Mouse (Mus musculus) megakaryocyte, embryonic 14.5 days (primary cell): ENCODE measurements around the gene Cops3. TPM values are rescaled to one million over a fixed set of nuclear protein-coding genes. Genes with fewer than 3 reads are reported as not detected.
A peak's percentile ranks its signal among the peaks of the same experiment; 100 is the strongest.
"Not testable (repeated sequence)": the region's sequence is repeated elsewhere in the genome, so short reads cannot be mapped to it uniquely, and the experiment has no call there.

Experiments
- H3K27me3 ChIP-seq: replicated peaks from 2 replicates; pipeline ENCODE3; 2012; ENCODE audit warnings: inconsistent platforms
- H3K36me3 ChIP-seq: replicated peaks from 2 replicates; pipeline ENCODE3; 2012; ENCODE audit warnings: low read length, inconsistent platforms, mixed read lengths
- H3K4me1 ChIP-seq: 2 replicates; pipeline ENCODE4 v1.6.1; 2012; ENCODE audit warnings: inconsistent platforms
- H3K4me3 ChIP-seq: replicated peaks from 2 replicates; pipeline ENCODE3; 2012; ENCODE audit warnings: moderate library complexity, mild to moderate bottlenecking, inconsistent platforms
- H3K9me3 ChIP-seq: 2 replicates; pipeline ENCODE4 v1.6.1; 2012; ENCODE audit warnings: inconsistent platforms
- FLI1 ChIP-seq: IDR thresholded peaks from 2 replicates; pipeline ENCODE4 v1.6.1; 2012; ENCODE audit warnings: low read length, inconsistent platforms, mixed read lengths
- GATA1 ChIP-seq: IDR thresholded peaks from 3 replicates; pipeline ENCODE4 v1.6.1; 2012; ENCODE audit warnings: mixed read lengths, low read length, inconsistent platforms, borderline replicate concordance
- polyA plus RNA-seq: library from polyadenylated mRNA; stranded (reverse); fragments of >175 nt; gene quantifications from 2 replicates; pipeline ENCODE4 v1.2.3, GENCODE M21; 2012; ENCODE audit warnings: low replicate concordance; ENCODE audit not compliant: insufficient read depth

The Cops3 gene
- polyA plus RNA-seq, 1 experiment: 21.7 TPM

- Histone ChIP-seq H3K4me1 (peaks cover 94% of the 10 kb centered on the region), H3K4me3 (peak overlapping the region; percentile 95), H3K27me3 (no peaks in the 10 kb centered on the region), H3K9me3 (no peaks in the 10 kb centered on the region), H3K36me3 (peaks cover 53% of the 10 kb centered on the region)
- TF ChIP-seq GATA1: no peak
- no peak for TF ChIP-seq FLI1
Measured at GRCm38 (mm10) chr11:59847131-59847530, 7.5 kb upstream of the Cops3 start.

GRCm38 (mm10) chr11:59846311-59846710, 6.7 kb upstream of the Cops3 start:
- Histone ChIP-seq H3K4me1 (peaks cover 94% of the 10 kb centered on the region), H3K9me3 (no peaks in the 10 kb centered on the region), H3K27me3 (no peaks in the 10 kb centered on the region), H3K4me3 (no peak overlapping the region), H3K36me3 (peaks cover 53% of the 10 kb centered on the region)
- TF ChIP-seq FLI1 (no peak), GATA1 (no peak)

GRCm38 (mm10) chr11:59839008-59839458, 605 bp downstream of the Cops3 start, which contains the start of gene Nt5m:
TSS of gene Nt5m (plus strand) at chr11:59839447.
- Histone ChIP-seq H3K27me3 (no peaks in the 10 kb centered on the region), H3K36me3 (peaks cover 55% of the 10 kb centered on the region), H3K9me3 (no peaks in the 10 kb centered on the region), H3K4me3 (peak within 1 kb of the TSS; percentile 100), H3K4me1 (peaks cover 64% of the 10 kb centered on the region)
- TF ChIP-seq GATA1 (no peak), FLI1 (no peak)

- Histone ChIP-seq H3K4me3 (peak overlapping the region; percentile 100), H3K9me3 (no peaks in the 10 kb centered on the region), H3K36me3 (peaks cover 61% of the 10 kb centered on the region), H3K4me1 (peaks cover 58% of the 10 kb centered on the region), H3K27me3 (no peaks in the 10 kb centered on the region)
- TF ChIP-seq FLI1 (no peak), GATA1 (no peak)
Measured at GRCm38 (mm10) chr11:59838426-59838825, 1.2 kb downstream of the Cops3 start.

GRCm38 (mm10) chr11:59837789-59838188, 1.8 kb downstream of the Cops3 start:
- Histone ChIP-seq H3K4me3 (peak overlapping the region; percentile 100), H3K36me3 (peaks cover 63% of the 10 kb centered on the region), H3K4me1 (peaks cover 51% of the 10 kb centered on the region)
- not testable (repeated sequence) for H3K27me3 ChIP-seq, H3K9me3 ChIP-seq

- H3K36me3 ChIP-seq: peaks cover 98% of the 10 kb centered on the region
- TF ChIP-seq FLI1 (no peak), GATA1 (no peak)
Measured at GRCm38 (mm10) chr11:59821625-59822024, 18.0 kb downstream of the Cops3 start.

GRCm38 (mm10) chr11:59817916-59818315, 21.7 kb downstream of the Cops3 start:
- Histone ChIP-seq H3K36me3 (peaks cover 86% of the 10 kb centered on the region), H3K27me3 (no peaks in the 10 kb centered on the region), H3K4me1 (peaks cover 41% of the 10 kb centered on the region), H3K9me3 (no peaks in the 10 kb centered on the region), H3K4me3 (no peak overlapping the region)
- TF ChIP-seq GATA1 (no peak), FLI1 (no peak)

More at GRCm38 (mm10) chr11:59821625-59822024, 18.0 kb downstream of the Cops3 start:
- Histone ChIP-seq H3K4me3 (no peak overlapping the region), H3K9me3 (no peaks in the 10 kb centered on the region), H3K4me1 (peaks cover 45% of the 10 kb centered on the region), H3K27me3 (no peaks in the 10 kb centered on the region)

GRCm38 (mm10) chr11:59815482-59816065, 24.1 kb downstream of the Cops3 start:
- H3K36me3 ChIP-seq: peaks cover 73% of the 10 kb centered on the region
- H3K27me3 ChIP-seq: no peaks in the 10 kb centered on the region
- TF ChIP-seq GATA1 (no peak), FLI1 (no peak)
- no peaks in the 10 kb centered on the region for H3K9me3 ChIP-seq
- peaks cover 46% of the 10 kb centered on the region for H3K4me1 ChIP-seq
- H3K4me3 ChIP-seq: no peak overlapping the region

GRCm38 (mm10) chr11:59814936-59815335, 24.7 kb downstream of the Cops3 start:
- Histone ChIP-seq H3K36me3 (peaks cover 67% of the 10 kb centered on the region), H3K4me3 (no peak overlapping the region), H3K27me3 (no peaks in the 10 kb centered on the region), H3K4me1 (peaks cover 40% of the 10 kb centered on the region), H3K9me3 (no peaks in the 10 kb centered on the region)
- TF ChIP-seq GATA1 (no peak), FLI1 (no peak)

GRCm38 (mm10) chr11:59814311-59814710, 25.3 kb downstream of the Cops3 start:
- no peaks in the 10 kb centered on the region for H3K27me3 ChIP-seq
- peaks cover 60% of the 10 kb centered on the region for H3K36me3 ChIP-seq
- peaks cover 34% of the 10 kb centered on the region for H3K4me1 ChIP-seq
- no peak overlapping the region for H3K4me3 ChIP-seq
- no peaks in the 10 kb centered on the region for H3K9me3 ChIP-seq
- no peak for TF ChIP-seq GATA1
- TF ChIP-seq FLI1: no peak
